Mouse (Mus musculus): ENCODE results near the gene Smyd1. TPM values are rescaled to one million over a fixed set of nuclear protein-coding genes. Genes with fewer than 3 reads are reported as not detected.

Gene Smyd1
- polyA plus RNA-seq, 1 experiment from 2014 or later = 0.56 TPM

- Histone ChIP-seq H3K9ac (ENCODE audit: low read length) (no peak overlapping the region), H3K9me3 (ENCODE audit: control insufficient read depth, low read length) (no peaks in the 10 kb centered on the region), H3K27me3 (ENCODE audit: control insufficient read depth, insufficient read depth, low read length) (no peaks in the 10 kb centered on the region), H3K36me3 (ENCODE audit: control insufficient read depth, insufficient read depth, low read length) (no peaks in the 10 kb centered on the region), H3K4me1 (replicated peaks; ENCODE audit: control insufficient read depth, insufficient read depth) (no peaks in the 10 kb centered on the region), H3K4me3 (ENCODE audit: low read depth, low read length) (no peak overlapping the region), H3K27ac (replicated peaks) (no peak overlapping the region), H3K4me2 (replicated peaks; ENCODE audit: low read depth) (no peak overlapping the region)
- TF ChIP-seq CTCF (IDR thresholded peaks at IDR 0.05; ENCODE audit: low read depth) (no peak), EP300 (optimal IDR thresholded peaks at IDR 0.05) (no peak)
- no peak for DNase-seq (ENCODE audit: low spot score)
- no peak for ATAC-seq (ENCODE audit: low FRiP score, low TSS enrichment)
- WGBS = 79% methylated on average over 2 of the region's 2 CpGs
Observed at GRCm38 (mm10) chr6:71208691-71209090, 113.3 kb downstream of the Smyd1 start.

GRCm38 (mm10) chr6:71204166-71204565 is 117.9 kb downstream of the Smyd1 start:
- DNase-seq (ENCODE audit: low spot score) = no peak

GRCm38 (mm10) chr6:71203674-71204073 is 118.4 kb downstream of the Smyd1 start:
- no peaks in the 10 kb centered on the region for H3K27me3 ChIP-seq (ENCODE audit: control insufficient read depth, insufficient read depth, low read length)
- H3K27ac ChIP-seq (replicated peaks) = no peak overlapping the region
- WGBS = 69% methylated on average over 5 of the region's 5 CpGs
- H3K4me2 ChIP-seq (replicated peaks; ENCODE audit: low read depth) = no peak overlapping the region
- no peaks in the 10 kb centered on the region for H3K4me1 ChIP-seq (replicated peaks; ENCODE audit: control insufficient read depth, insufficient read depth)
- TF ChIP-seq CTCF (IDR thresholded peaks at IDR 0.05; ENCODE audit: low read depth) = no peak
- TF ChIP-seq EP300 (optimal IDR thresholded peaks at IDR 0.05) = no peak
- no peaks in the 10 kb centered on the region for H3K36me3 ChIP-seq (ENCODE audit: control insufficient read depth, insufficient read depth, low read length)
- ATAC-seq (ENCODE audit: low FRiP score, low TSS enrichment) (no peak), DNase-seq (ENCODE audit: low spot score) (no peak)
- H3K4me3 ChIP-seq (ENCODE audit: low read depth, low read length) = no peak overlapping the region
- H3K9ac ChIP-seq (ENCODE audit: low read length) = no peak overlapping the region
- no peaks in the 10 kb centered on the region for H3K9me3 ChIP-seq (ENCODE audit: control insufficient read depth, low read length)

More at GRCm38 (mm10) chr6:71204166-71204565, 117.9 kb downstream of the Smyd1 start:
- Histone ChIP-seq H3K9ac (ENCODE audit: low read length) (no peak overlapping the region), H3K9me3 (ENCODE audit: control insufficient read depth, low read length) (no peaks in the 10 kb centered on the region), H3K27ac (replicated peaks) (no peak overlapping the region), H3K4me3 (ENCODE audit: low read depth, low read length) (no peak overlapping the region), H3K36me3 (ENCODE audit: control insufficient read depth, insufficient read depth, low read length) (no peaks in the 10 kb centered on the region), H3K27me3 (ENCODE audit: control insufficient read depth, insufficient read depth, low read length) (no peaks in the 10 kb centered on the region), H3K4me1 (replicated peaks; ENCODE audit: control insufficient read depth, insufficient read depth) (no peaks in the 10 kb centered on the region), H3K4me2 (replicated peaks; ENCODE audit: low read depth) (no peak overlapping the region)
- TF ChIP-seq CTCF (IDR thresholded peaks at IDR 0.05; ENCODE audit: low read depth) (no peak), EP300 (optimal IDR thresholded peaks at IDR 0.05) (no peak)
- no peak for ATAC-seq (ENCODE audit: low FRiP score, low TSS enrichment)
- 78% methylated on average over 8 of the region's 8 CpGs for WGBS

GRCm38 (mm10) chr6:71201925-71202324 is 120.1 kb downstream of the Smyd1 start:
- ATAC-seq (ENCODE audit: low FRiP score, low TSS enrichment) (no peak), DNase-seq (ENCODE audit: low spot score) (no peak)
- Histone ChIP-seq H3K27me3 (ENCODE audit: control insufficient read depth, insufficient read depth, low read length) (no peaks in the 10 kb centered on the region), H3K4me1 (replicated peaks; ENCODE audit: control insufficient read depth, insufficient read depth) (no peaks in the 10 kb centered on the region), H3K4me3 (ENCODE audit: low read depth, low read length) (no peak overlapping the region), H3K9me3 (ENCODE audit: control insufficient read depth, low read length) (no peaks in the 10 kb centered on the region), H3K4me2 (replicated peaks; ENCODE audit: low read depth) (no peak overlapping the region), H3K36me3 (ENCODE audit: control insufficient read depth, insufficient read depth, low read length) (no peaks in the 10 kb centered on the region), H3K27ac (replicated peaks) (no peak overlapping the region), H3K9ac (ENCODE audit: low read length) (no peak overlapping the region)
- WGBS = 51% methylated on average over 5 of the region's 5 CpGs
- no peak for TF ChIP-seq CTCF (IDR thresholded peaks at IDR 0.05; ENCODE audit: low read depth)
- no peak for TF ChIP-seq EP300 (optimal IDR thresholded peaks at IDR 0.05)

- DNase-seq (ENCODE audit: low spot score) = no peak
- no peaks in the 10 kb centered on the region for H3K9me3 ChIP-seq (ENCODE audit: control insufficient read depth, low read length)
- no peaks in the 10 kb centered on the region for H3K36me3 ChIP-seq (ENCODE audit: control insufficient read depth, insufficient read depth, low read length)
- peak; percentile 51; the same call in 1 of the 2 replicates for ATAC-seq (ENCODE audit: low FRiP score, low TSS enrichment)
- 66% methylated on average over 4 of the region's 4 CpGs for WGBS
- H3K4me2 ChIP-seq (replicated peaks; ENCODE audit: low read depth) = no peak within 1 kb of the TSS
- no peak within 1 kb of the TSS for H3K4me3 ChIP-seq (ENCODE audit: low read depth, low read length)
- no peak within 1 kb of the TSS for H3K27ac ChIP-seq (replicated peaks)
- H3K9ac ChIP-seq (ENCODE audit: low read length) = no peak within 1 kb of the TSS
- no peak for TF ChIP-seq CTCF (IDR thresholded peaks at IDR 0.05; ENCODE audit: low read depth)
- TF ChIP-seq EP300 (optimal IDR thresholded peaks at IDR 0.05) = no peak
- no peaks in the 10 kb centered on the region for H3K27me3 ChIP-seq (ENCODE audit: control insufficient read depth, insufficient read depth, low read length)
- no peaks in the 10 kb centered on the region for H3K4me1 ChIP-seq (replicated peaks; ENCODE audit: control insufficient read depth, insufficient read depth)
Observed at GRCm38 (mm10) chr6:71199612-71200011, 122.4 kb downstream of the Smyd1 start, which contains the start of gene Fabp1. Gene Fabp1, plus strand, starts transcription at chr6:71199827.

GRCm38 (mm10) chr6:71197636-71198535 is 124.1 kb downstream of the Smyd1 start:
- no peaks in the 10 kb centered on the region for H3K36me3 ChIP-seq (ENCODE audit: control insufficient read depth, insufficient read depth, low read length)
- ATAC-seq (ENCODE audit: low FRiP score, low TSS enrichment) (no peak), DNase-seq (ENCODE audit: low spot score) (no peak)
- no peak overlapping the region for H3K9ac ChIP-seq (ENCODE audit: low read length)
- no peak overlapping the region for H3K4me3 ChIP-seq (ENCODE audit: low read depth, low read length)
- no peaks in the 10 kb centered on the region for H3K9me3 ChIP-seq (ENCODE audit: control insufficient read depth, low read length)
- H3K27ac ChIP-seq (replicated peaks) = no peak overlapping the region
- WGBS = 78% methylated on average over 13 of the region's 13 CpGs
- no peak for TF ChIP-seq CTCF (IDR thresholded peaks at IDR 0.05; ENCODE audit: low read depth)
- no peak for TF ChIP-seq EP300 (optimal IDR thresholded peaks at IDR 0.05)
- no peaks in the 10 kb centered on the region for H3K4me1 ChIP-seq (replicated peaks; ENCODE audit: control insufficient read depth, insufficient read depth)
- H3K4me2 ChIP-seq (replicated peaks; ENCODE audit: low read depth) = no peak overlapping the region
- H3K27me3 ChIP-seq (ENCODE audit: control insufficient read depth, insufficient read depth, low read length) = no peaks in the 10 kb centered on the region
